Mouse (Mus musculus): ENCODE data around the gene Tmem177.

Tmem177 gene

DNA sequence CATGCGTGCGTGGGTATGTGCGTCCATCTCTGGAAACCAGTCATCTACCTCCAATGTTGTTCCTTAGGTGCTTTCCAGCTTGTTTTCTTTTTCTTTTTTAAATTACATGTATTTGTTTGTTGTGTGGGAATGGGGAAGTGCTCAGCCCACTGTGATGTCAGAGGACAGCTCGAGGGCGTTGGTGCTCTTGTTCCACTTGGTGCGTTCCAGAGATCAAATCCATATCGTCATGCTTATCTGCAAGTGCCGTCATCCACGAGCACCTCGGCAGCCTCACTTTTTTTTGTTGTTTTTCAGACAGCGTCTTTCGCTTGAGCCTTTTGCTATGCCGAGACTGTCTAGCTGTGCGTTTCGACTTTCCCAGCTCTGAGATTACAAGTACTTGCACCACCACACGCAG lies 23.7 kb downstream of the Tmem177 start:
- DNase-seq, result no peak

- DNase-seq, result no peak
Measured at GRCm38 (mm10) chr1:119886320-119886719, 26.7 kb downstream of the Tmem177 start.

DNA sequence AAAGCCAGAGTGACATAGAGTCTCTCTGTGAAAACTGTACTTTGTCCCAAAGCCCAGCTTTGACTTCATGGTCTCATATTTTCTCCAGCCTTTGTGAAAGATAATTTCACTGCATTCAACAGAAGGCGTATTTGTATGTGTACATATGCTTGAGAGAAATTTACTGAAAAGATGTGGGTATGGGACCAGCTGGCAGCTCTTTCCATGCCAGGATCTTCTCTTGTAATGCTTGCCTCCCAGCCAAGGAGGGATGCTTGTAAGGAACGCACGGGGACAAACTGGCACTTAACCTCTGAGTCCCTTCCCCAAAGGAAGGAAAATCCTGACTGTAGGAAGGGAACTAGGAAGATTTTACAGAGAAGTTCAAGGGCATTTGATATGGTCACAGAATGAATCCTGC lies 28.7 kb downstream of the Tmem177 start:
- no peak for DNase-seq

DNA sequence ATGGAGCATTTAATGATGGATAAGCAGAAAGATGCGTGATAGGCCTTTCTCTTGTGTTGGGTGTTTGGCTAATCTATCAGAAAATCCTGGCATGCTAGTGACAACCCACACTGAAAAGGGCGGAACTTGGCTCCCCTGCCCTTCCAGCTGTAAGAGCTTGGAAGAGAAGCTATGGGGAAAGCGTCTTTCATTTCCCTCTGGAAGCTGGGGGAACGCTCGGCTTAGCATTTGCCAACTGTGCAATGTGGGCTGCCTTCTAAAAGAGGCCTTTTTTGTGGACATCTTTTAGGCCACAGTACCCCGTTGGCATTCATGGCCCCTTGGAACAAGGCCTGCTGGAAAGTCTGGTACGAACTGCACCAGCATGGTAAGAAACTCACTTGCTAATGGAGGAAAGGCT lies 34.1 kb downstream of the Tmem177 start:
- peak in 1 of 2 experiments; percentile 28 for DNase-seq

- DNase-seq, result no peak
Measured at GRCm38 (mm10) chr1:119877469-119877868, 35.5 kb downstream of the Tmem177 start.

DNA sequence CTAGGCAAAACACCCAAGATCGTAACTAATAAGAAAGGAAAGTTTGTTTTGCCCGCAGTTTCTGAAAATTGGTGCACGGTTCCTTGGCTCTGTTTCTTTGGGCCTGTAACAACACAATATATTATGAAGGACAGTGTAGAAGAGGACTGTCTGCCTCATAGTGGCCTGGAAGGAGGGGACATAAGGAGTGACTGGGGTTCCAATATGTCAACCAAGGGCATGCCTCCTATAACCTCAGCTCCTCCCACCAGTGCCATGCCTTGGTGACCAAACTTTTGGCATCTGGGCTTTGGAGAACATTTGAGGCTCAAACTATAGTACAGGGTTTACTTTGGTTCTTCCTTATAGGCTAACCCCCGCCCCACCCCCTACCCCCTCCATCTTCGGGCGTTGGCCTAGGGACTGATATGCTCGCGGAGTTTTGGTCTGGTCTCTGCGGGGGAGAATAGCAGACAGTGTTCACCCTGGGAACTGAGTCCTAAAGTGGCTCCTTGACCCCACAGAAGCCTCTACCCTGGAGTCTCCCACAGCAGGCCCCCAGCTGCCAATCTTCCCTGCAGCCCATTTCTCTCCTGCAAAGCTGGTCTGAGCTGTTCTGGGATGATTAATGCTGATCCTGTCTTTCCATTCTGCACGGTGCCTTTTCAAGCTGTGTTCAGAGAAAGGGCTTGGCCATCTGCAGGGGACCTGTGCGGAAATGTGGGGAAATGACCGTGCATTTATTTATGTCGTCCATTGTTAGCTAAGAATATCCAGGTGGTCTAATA lies 44.4 kb downstream of the Tmem177 start:
- no peak for DNase-seq

DNA sequence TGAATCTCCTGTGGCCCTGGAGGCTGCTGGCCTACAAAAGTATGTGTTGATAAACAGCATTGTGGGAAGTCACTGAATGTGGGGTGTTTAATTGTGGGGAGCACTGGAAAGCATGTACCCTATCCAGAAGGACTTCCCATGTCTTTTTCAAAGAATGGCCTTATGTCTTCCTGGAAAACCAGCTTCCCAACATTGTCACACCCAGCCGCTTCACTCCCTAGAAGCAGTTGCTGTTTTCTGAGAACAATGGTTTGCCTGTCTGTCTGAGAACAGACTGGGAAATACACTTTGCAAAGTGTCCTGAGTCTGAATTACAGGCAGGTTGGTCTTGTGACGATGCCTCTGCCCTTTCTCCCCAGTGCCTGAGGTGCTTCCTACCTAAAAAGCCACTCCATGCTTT lies 45.7 kb downstream of the Tmem177 start:
- DNase-seq, result no peak

- DNase-seq, result no peak
Measured at GRCm38 (mm10) chr1:119865311-119865710, 47.7 kb downstream of the Tmem177 start.

GRCm38 (mm10) chr1:119863507-119864296 lies 49.3 kb downstream of the Tmem177 start:
- DNase-seq, result no peak

- DNase-seq, result no peak
Measured at GRCm38 (mm10) chr1:119859566-119859965, 53.4 kb downstream of the Tmem177 start.
